Mouse (Mus musculus): ENCODE data around the gene Shkbp1. TPM values are rescaled to one million over a fixed set of nuclear protein-coding genes. Genes with fewer than 3 reads are reported as not detected.

The Shkbp1 gene
- total and polyA plus RNA-seq, 3 experiments = 23.3 to 62.8 (median 30.8) TPM

- no peak for DNase-seq (ENCODE audit: extremely low read depth)
- TF ChIP-seq MAX (IDR thresholded peaks at IDR 0.05; ENCODE audit: low read length) (no peak), ELF1 (IDR thresholded peaks at IDR 0.05; ENCODE audit: low read depth, low read length) (no peak), BHLHE40 (IDR thresholded peaks at IDR 0.05; ENCODE audit: low read depth, low read length) (no peak), TBP (conservative IDR thresholded peaks at IDR 0.05; ENCODE audit: low read depth, low read length) (no peak), EP300 (IDR thresholded peaks at IDR 0.05; ENCODE audit: low read length) (no peak), GABPA (IDR thresholded peaks at IDR 0.05; ENCODE audit: insufficient replicate concordance, low read depth, low read length) (no peak), JUND (conservative IDR thresholded peaks at IDR 0.05; ENCODE audit: low read depth, low read length) (no peak), MEF2A (IDR thresholded peaks at IDR 0.05; ENCODE audit: borderline replicate concordance, low read depth, low read length) (no peak), NRF1 (IDR thresholded peaks at IDR 0.05; ENCODE audit: low read depth, low read length) (no peak), MAFK (IDR thresholded peaks at IDR 0.05; ENCODE audit: insufficient replicate concordance, low read length) (no peak), UBTF (IDR thresholded peaks at IDR 0.05; ENCODE audit: low read depth, low read length) (no peak), ZMIZ1 (IDR thresholded peaks at IDR 0.05; ENCODE audit: low read depth, low read length) (no peak), CTCF (conservative IDR thresholded peaks at IDR 0.05 in 1 of 2, IDR thresholded peaks at IDR 0.05 in 1 of 2; ENCODE audit: low read depth in 2 of 2, low read length in 2 of 2) (no peak), USF1 (IDR thresholded peaks at IDR 0.05; ENCODE audit: low read depth, low read length) (no peak), MAZ (IDR thresholded peaks at IDR 0.05; ENCODE audit: low read depth, low read length) (no peak), TCF12 (IDR thresholded peaks at IDR 0.05; ENCODE audit: low read depth, low read length) (no peak)
- Histone ChIP-seq H3K36me3 (replicated peaks in 1 of 2; ENCODE audit: control insufficient read depth in 1 of 2, insufficient read depth in 1 of 2, low read length in 1 of 2) (no peaks in the 10 kb centered on the region), H3K9ac (ENCODE audit: insufficient read depth, low read depth) (no peak overlapping the region), H3K79me2 (replicated peaks; ENCODE audit: control insufficient read depth, extremely low read depth, insufficient read depth, poor library complexity, severe bottlenecking) (no peaks in the 10 kb centered on the region), H3K27ac (ENCODE audit: insufficient read depth, low read depth) (no peak overlapping the region), H3K4me2 (ENCODE audit: insufficient read depth, low read depth, poor library complexity, severe bottlenecking) (no peak overlapping the region), H3K4me1 (ENCODE audit: control insufficient read depth in 1 of 2, insufficient read depth in 2 of 2) (peaks cover 3 to 7% of the 10 kb centered on the region in 2 experiments; a peak in 2 of 4 replicates), H3K4me3 (replicated peaks in 1 of 3; ENCODE audit: low read depth in 2 of 3, low read length in 2 of 3, poor library complexity in 1 of 3) (no peak overlapping the region), H3K9me3 (replicated peaks; ENCODE audit: low read length) (peaks cover 22% of the 10 kb centered on the region), H3K27me3 (replicated peaks) (peaks cover 65% of the 10 kb centered on the region)
- dilution Hi-C loops (cut with MboI; ENCODE audit: extremely low pct_ligation_motif_present, extremely low pct_unique_long_range_greater_than_20kb, low sequenced_read_pairs) = no loop called here
- in situ Hi-C loops (cut with MboI; ENCODE audit: low pct_ligation_motif_present, low pct_unique_long_range_greater_than_20kb, low sequenced_read_pairs) = no loop called here
Observed at GRCm38 (mm10) chr7:27371715-27372462, 16.1 kb upstream of the Shkbp1 start.

- H3K4me3 ChIP-seq (replicated peaks in 1 of 3; ENCODE audit: low read depth in 2 of 3, low read length in 2 of 3, poor library complexity in 1 of 3) = no peak overlapping the region
- H3K4me2 ChIP-seq (ENCODE audit: insufficient read depth, low read depth, poor library complexity, severe bottlenecking) = no peak overlapping the region
- H3K27ac ChIP-seq (ENCODE audit: insufficient read depth, low read depth) = no peak overlapping the region
- no peaks in the 10 kb centered on the region for H3K79me2 ChIP-seq (replicated peaks; ENCODE audit: control insufficient read depth, extremely low read depth, insufficient read depth, poor library complexity, severe bottlenecking)
- no peak for DNase-seq (ENCODE audit: extremely low read depth)
- no peaks in the 10 kb centered on the region for H3K36me3 ChIP-seq (replicated peaks in 1 of 2; ENCODE audit: control insufficient read depth in 1 of 2, insufficient read depth in 1 of 2, low read length in 1 of 2)
- dilution Hi-C loops (cut with MboI; ENCODE audit: extremely low pct_ligation_motif_present, extremely low pct_unique_long_range_greater_than_20kb, low sequenced_read_pairs) (no loop called here), in situ Hi-C loops (cut with MboI; ENCODE audit: low pct_ligation_motif_present, low pct_unique_long_range_greater_than_20kb, low sequenced_read_pairs) (no loop called here)
- peaks cover 55% of the 10 kb centered on the region for H3K27me3 ChIP-seq (replicated peaks)
- peaks cover 3 to 7% of the 10 kb centered on the region in 2 experiments; a peak in 2 of 4 replicates for H3K4me1 ChIP-seq (ENCODE audit: control insufficient read depth in 1 of 2, insufficient read depth in 2 of 2)
- H3K9me3 ChIP-seq (replicated peaks; ENCODE audit: low read length) = peaks cover 11% of the 10 kb centered on the region
- H3K9ac ChIP-seq (ENCODE audit: insufficient read depth, low read depth) = no peak overlapping the region
- no peak for TF ChIP-seq HCFC1 (IDR thresholded peaks at IDR 0.05; ENCODE audit: low read depth, low read length)
- no peak for TF ChIP-seq E2F4 (IDR thresholded peaks at IDR 0.05; ENCODE audit: insufficient replicate concordance, low read depth, low read length)
- TF ChIP-seq USF2 (conservative IDR thresholded peaks at IDR 0.05; ENCODE audit: low read depth, low read length) = no peak
- no peak for TF ChIP-seq JUN (IDR thresholded peaks at IDR 0.05; ENCODE audit: insufficient read depth, low read depth, low read length)
- TF ChIP-seq MAFK (IDR thresholded peaks at IDR 0.05; ENCODE audit: insufficient replicate concordance, low read length) = no peak
- TF ChIP-seq PAX5 (IDR thresholded peaks at IDR 0.05; ENCODE audit: low read length) = no peak
- TF ChIP-seq ETS1 (conservative IDR thresholded peaks at IDR 0.05; ENCODE audit: low read depth, low read length) = no peak
- no peak for TF ChIP-seq TCF12 (IDR thresholded peaks at IDR 0.05; ENCODE audit: low read depth, low read length)
- TF ChIP-seq KAT2A (IDR thresholded peaks at IDR 0.05; ENCODE audit: insufficient replicate concordance, low read length) = no peak
- TF ChIP-seq NRF1 (IDR thresholded peaks at IDR 0.05; ENCODE audit: low read depth, low read length) = no peak
Observed at GRCm38 (mm10) chr7:27369111-27369510, 13.3 kb upstream of the Shkbp1 start.

All from CH12.LX (cell line).